Mouse (Mus musculus) CD4-positive, CD25-positive, alpha-beta regulatory T cell, adult 4 months (primary cell): ENCODE data around the gene Aire. TPM values are rescaled to one million over a fixed set of nuclear protein-coding genes. Genes with fewer than 3 reads are reported as not detected.

Experiments
- ATAC-seq: one replicate; pipeline ENCODE4 v1.8.0; 2017
- polyA plus RNA-seq, 2 experiments: library from polyadenylated mRNA; unstranded; fragments of 100-300 nt; shearing (Covaris generic); gene quantifications; one replicate each; pipeline ENCODE4 v1.2.1; 2017

The Aire gene
- polyA plus RNA-seq, 2 experiments from 2014 or later: 0.33 TPM; not detected in 1

- no peak for ATAC-seq
Measured at GRCm38 (mm10) chr10:78008169-78008568, 35.2 kb downstream of the Aire start.

DNA sequence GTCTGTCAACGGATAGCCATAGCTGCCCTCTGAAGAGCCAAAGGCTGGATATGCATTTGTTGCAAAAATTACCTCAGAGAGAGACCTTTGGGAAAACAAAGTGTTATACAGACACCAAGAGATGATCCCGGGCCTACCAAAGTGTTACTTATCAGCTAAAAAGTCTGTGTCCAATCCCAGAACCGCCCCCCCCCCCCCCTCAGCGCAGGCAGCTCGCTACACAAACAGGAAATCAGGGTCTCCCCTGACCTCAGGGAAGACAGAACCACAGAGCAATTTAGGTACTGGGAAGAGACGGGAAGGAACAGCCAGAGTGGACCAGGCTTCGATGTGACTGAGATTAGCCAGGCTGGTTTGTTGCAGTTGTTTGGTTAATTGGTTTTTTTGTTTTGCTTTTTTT lies 36.2 kb downstream of the Aire start:
- no peak for ATAC-seq

- ATAC-seq: no peak
Measured at GRCm38 (mm10) chr10:78005791-78006438, 37.5 kb downstream of the Aire start.

DNA sequence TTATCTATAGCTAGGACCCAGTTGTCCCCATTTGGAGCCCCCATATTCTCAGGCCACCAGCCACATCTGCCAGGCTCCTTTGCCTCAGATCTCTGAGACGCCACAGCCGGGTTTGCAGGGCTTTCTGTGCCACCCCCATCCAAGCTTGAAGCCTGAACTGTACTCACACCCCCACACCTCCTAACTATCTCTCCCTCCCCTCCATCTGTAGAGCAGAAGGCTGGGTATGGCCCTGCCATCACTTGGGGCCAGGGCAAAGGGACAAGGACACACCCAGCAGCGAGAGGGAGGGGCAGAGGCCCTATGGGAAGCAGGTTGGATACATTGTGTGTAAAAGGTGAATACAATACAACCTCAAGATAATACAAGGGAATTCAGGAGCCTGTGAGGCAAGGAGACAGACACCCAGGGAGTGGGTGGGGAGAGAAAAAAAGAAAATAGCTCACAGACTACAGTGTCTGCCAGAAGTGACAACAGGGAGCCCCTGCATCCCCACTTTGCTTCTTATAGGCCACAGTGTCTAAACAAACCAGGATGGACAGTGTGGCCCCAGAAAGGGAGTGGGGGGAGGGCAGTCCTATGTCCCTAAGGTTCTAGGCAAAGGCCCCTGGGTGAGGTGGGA lies 38.8 kb downstream of the Aire start:
- ATAC-seq: no peak

DNA sequence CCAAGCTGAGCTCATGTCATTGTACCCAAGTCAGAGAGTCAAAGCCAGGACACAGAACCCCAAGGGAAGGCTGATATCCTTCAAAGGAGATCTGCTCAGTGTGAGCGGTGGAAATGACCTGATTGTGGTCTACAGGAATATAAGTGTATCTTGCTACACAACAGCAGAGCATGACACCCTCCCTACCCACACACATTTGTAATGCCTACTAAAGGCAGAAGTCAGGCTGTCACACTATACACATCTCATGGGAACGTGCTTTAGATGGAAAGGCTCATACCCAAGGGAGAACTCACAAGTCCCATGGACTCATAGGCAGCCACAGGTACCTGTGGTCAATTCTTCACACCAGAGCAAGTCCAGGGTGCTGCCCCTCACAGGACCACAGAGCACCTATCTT lies 41.1 kb downstream of the Aire start:
- ATAC-seq: no peak

GRCm38 (mm10) chr10:78001796-78002195 lies 41.6 kb downstream of the Aire start:
- ATAC-seq: no peak

DNA sequence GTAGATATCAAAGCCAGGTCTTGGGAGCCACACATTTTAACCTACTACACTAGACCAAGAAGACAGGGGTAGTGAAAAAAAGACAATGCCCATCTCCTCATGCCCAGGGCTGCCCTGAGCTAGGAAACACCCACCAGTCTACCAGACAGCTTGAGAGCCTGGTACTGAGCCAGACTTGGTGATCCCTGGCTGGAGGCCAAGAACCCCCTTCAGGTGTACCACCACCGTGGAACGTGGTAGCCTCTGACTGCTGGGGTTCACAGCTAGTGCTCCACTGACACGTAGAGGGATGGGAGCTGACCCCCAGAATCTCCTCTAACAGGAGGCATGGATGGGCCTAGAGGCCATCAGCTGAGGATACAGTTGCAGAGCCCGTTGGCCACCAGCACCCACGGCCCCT lies 43.2 kb downstream of the Aire start:
- ATAC-seq: no peak

- ATAC-seq: no peak
Measured at GRCm38 (mm10) chr10:77995639-77996038, 47.8 kb downstream of the Aire start.

DNA sequence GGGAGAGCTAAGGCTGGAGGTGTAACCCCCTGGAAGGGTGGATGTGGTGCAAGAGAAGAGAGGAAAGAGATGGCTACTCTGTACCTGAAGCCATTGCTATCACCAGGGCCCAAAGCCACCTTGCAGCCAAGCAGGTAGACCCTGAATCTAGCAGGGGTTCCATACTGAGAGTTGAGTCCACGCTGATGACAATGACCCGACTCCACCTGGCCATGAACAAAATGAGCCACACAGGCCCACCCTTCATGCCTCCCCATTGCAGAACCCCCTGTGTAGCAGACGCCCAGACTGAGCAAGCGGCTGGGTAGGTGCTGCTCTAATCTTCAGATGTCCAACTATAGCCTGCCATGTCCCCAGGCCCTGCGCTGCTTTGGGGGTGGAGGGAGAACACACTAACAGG lies 57.6 kb downstream of the Aire start:
- no peak for ATAC-seq

- ATAC-seq: peak; percentile 98
Measured at GRCm38 (mm10) chr10:77984660-77985059, 58.8 kb downstream of the Aire start.

Other genes starting within 250 kb of the Aire start
- not detected for gene Gm9639, start 248.5 kb downstream of the Aire start, polyA plus RNA-seq
- gene Gm19668, start 244.5 kb downstream of the Aire start, polyA plus RNA-seq: not detected
- gene Gm9507, start 231.8 kb downstream of the Aire start, polyA plus RNA-seq: not detected
- gene Gm2696, start 228.9 kb downstream of the Aire start, polyA plus RNA-seq: not detected
- not detected for gene Krtap10-4, start 216.5 kb downstream of the Aire start, polyA plus RNA-seq
- not detected for gene Krtap10-10, start 207.7 kb downstream of the Aire start, polyA plus RNA-seq
- not detected for gene Gm36176, start 196.8 kb downstream of the Aire start, polyA plus RNA-seq
- not detected for gene Gm10318, start 190.8 kb downstream of the Aire start, polyA plus RNA-seq
- not detected for gene Gm3285, start 181.6 kb downstream of the Aire start, polyA plus RNA-seq
- not detected for gene Lrrc3, start 141.1 kb downstream of the Aire start, polyA plus RNA-seq
- 1 to 10 TPM in 1 of 2 experiments, not detected in 1; 1.2 TPM for gene Trpm2, start 73.0 kb downstream of the Aire start, polyA plus RNA-seq
- 10 to 100 TPM in 1 of 2 experiments, 1 to 10 TPM in 1; 5.4 to 13.8 TPM for gene 1810043G02Rik, start 65.1 kb downstream of the Aire start, polyA plus RNA-seq
- 100 to 1,000 TPM in 1 of 2 experiments, 10 to 100 TPM in 1; 60.6 to 118 TPM for gene Pfkl, start 33.5 kb downstream of the Aire start, polyA plus RNA-seq
- not detected for gene Dnmt3l, start 1.7 kb downstream of the Aire start, polyA plus RNA-seq
- gene Icosl, start 25.7 kb upstream of the Aire start, polyA plus RNA-seq: 10 to 100 TPM in 1 of 2 experiments, 1 to 10 TPM in 1; 8.8 to 19.3 TPM
- 10 to 100 TPM in 1 of 2 experiments, 1 to 10 TPM in 1; 7.5 to 42.9 TPM for gene D10Jhu81e, start 126.2 kb upstream of the Aire start, polyA plus RNA-seq
- 10 to 100 TPM; 13.4 to 29.5 TPM for gene Pwp2, start 141.5 kb upstream of the Aire start, polyA plus RNA-seq
- 1 to 10 TPM; 4.9 to 9.0 TPM for gene Trappc10, start 201.0 kb upstream of the Aire start, polyA plus RNA-seq